Mouse (Mus musculus) large intestine, adult 2 months (tissue): ENCODE results near the gene Gdpgp1. TPM values are rescaled to one million over a fixed set of nuclear protein-coding genes. Genes with fewer than 3 reads are reported as not detected.

ENCODE experiments used
- DNase-seq: peaks from one replicate; pipeline ENCODE4 v3.0.0-alpha.2; 2012; ENCODE audit warnings: low read depth, low spot score
- WGBS: fragments of 180-500 bp; shearing (Covaris S2); methylation state at CpG from one replicate; pipeline ENCODE4 v1.1.7; 2018; 5-methylcytosine and 5-hydroxymethylcytosine counted together
- polyA plus RNA-seq: library from polyadenylated mRNA; depleted of rRNA; stranded (reverse); fragments of >200 nt; gene quantifications from 2 replicates; pipeline ENCODE4 v1.2.3, GENCODE M21; 2012

Gdpgp1 gene
- polyA plus RNA-seq, 1 experiment, result 3.1 TPM

GRCm38 (mm10) chr7:80216566-80216965 is 16.1 kb upstream of the Gdpgp1 start:
- no peak for DNase-seq
- WGBS, result 72% methylated on average over 8 of the region's 8 CpGs

- DNase-seq, result no peak
- WGBS, result 92% methylated on average over 9 of the region's 9 CpGs
Measured at GRCm38 (mm10) chr7:80218666-80219065, 14.0 kb upstream of the Gdpgp1 start.

- 94% methylated on average over 9 of the region's 9 CpGs for WGBS
- DNase-seq, result no peak
Measured at GRCm38 (mm10) chr7:80220237-80220797, 12.3 kb upstream of the Gdpgp1 start.

- no peak for DNase-seq
- WGBS, result 78% methylated on average over 4 of the region's 4 CpGs
Measured at GRCm38 (mm10) chr7:80221179-80221750, 11.4 kb upstream of the Gdpgp1 start.

GRCm38 (mm10) chr7:80227065-80227464 is 5.6 kb upstream of the Gdpgp1 start:
- 83% methylated on average over 4 of the region's 4 CpGs for WGBS
- no peak for DNase-seq

GRCm38 (mm10) chr7:80230196-80230595 is 2.5 kb upstream of the Gdpgp1 start:
- 22% methylated on average over 6 of the region's 6 CpGs for WGBS
- DNase-seq, result no peak

- no peak for DNase-seq
- WGBS, result under 1% methylated on average over 29 of the region's 29 CpGs
Measured at GRCm38 (mm10) chr7:80231971-80232488, 635 bp upstream of the Gdpgp1 start.

- 31% methylated on average over 9 of the region's 9 CpGs for WGBS
- no peak for DNase-seq
Measured at GRCm38 (mm10) chr7:80233799-80234198, 1.1 kb downstream of the Gdpgp1 start.

- DNase-seq, result no peak
- 87% methylated on average over 10 of the region's 10 CpGs for WGBS
Measured at GRCm38 (mm10) chr7:80238542-80238941, 5.9 kb downstream of the Gdpgp1 start.

- 66% methylated on average over 4 of the region's 4 CpGs for WGBS
- DNase-seq, result no peak
Measured at GRCm38 (mm10) chr7:80241661-80242060, 9.0 kb downstream of the Gdpgp1 start.

- DNase-seq, result no peak
Measured at GRCm38 (mm10) chr7:80244851-80245250, 12.2 kb downstream of the Gdpgp1 start.

GRCm38 (mm10) chr7:80246148-80246721 is 13.6 kb downstream of the Gdpgp1 start, which contains the start of gene Ttll13:
Gene Ttll13 (plus strand): TSS chr7:80246376.
- WGBS, result under 1% methylated on average over 48 of the region's 48 CpGs
- peak; percentile 86 for DNase-seq

More at GRCm38 (mm10) chr7:80244851-80245250, 12.2 kb downstream of the Gdpgp1 start:
- 91% methylated on average over 4 of the region's 4 CpGs for WGBS

GRCm38 (mm10) chr7:80246859-80247258 is 14.2 kb downstream of the Gdpgp1 start:
- no peak for DNase-seq
- 48% methylated on average over 7 of the region's 7 CpGs for WGBS

- WGBS, result 80% methylated on average over 7 of the region's 7 CpGs
- no peak for DNase-seq
Measured at GRCm38 (mm10) chr7:80252437-80252836, 19.8 kb downstream of the Gdpgp1 start.

- 90% methylated on average over 11 of the region's 11 CpGs for WGBS
Measured at GRCm38 (mm10) chr7:80252886-80253285, 20.2 kb downstream of the Gdpgp1 start.

GRCm38 (mm10) chr7:80255981-80256380 is 23.3 kb downstream of the Gdpgp1 start:
- no peak for DNase-seq
- WGBS, result 74% methylated on average over 2 of the region's 2 CpGs

More at GRCm38 (mm10) chr7:80252886-80253285, 20.2 kb downstream of the Gdpgp1 start:
- no peak for DNase-seq

GRCm38 (mm10) chr7:80257706-80258105 is 25.0 kb downstream of the Gdpgp1 start:
- WGBS, result 81% methylated on average over 2 of the region's 2 CpGs
- DNase-seq, result no peak

- DNase-seq, result peak; percentile 60
- 27% methylated on average over 40 of the region's 40 CpGs for WGBS
Measured at GRCm38 (mm10) chr7:80260625-80261371, 28.1 kb downstream of the Gdpgp1 start, which contains the start of gene Ngrn. Gene Ngrn (plus strand): TSS chr7:80261215.

GRCm38 (mm10) chr7:80261372-80261990 is 28.8 kb downstream of the Gdpgp1 start:
- DNase-seq, result no peak
- WGBS, result under 1% methylated on average over 32 of the region's 32 CpGs

GRCm38 (mm10) chr7:80264606-80265005 is 31.9 kb downstream of the Gdpgp1 start:
- no peak for DNase-seq
- 89% methylated on average over 12 of the region's 12 CpGs for WGBS
